Mouse (Mus musculus) stomach, embryonic 14.5 days (tissue): ENCODE results near the gene Nfe2. TPM values are rescaled to one million over a fixed set of nuclear protein-coding genes. Genes with fewer than 3 reads are reported as not detected.
A peak's percentile ranks its signal among the peaks of the same experiment; 100 is the strongest.

ENCODE experiments used
- ATAC-seq: fragments of 200-750 bp; cut with Nextera tagmentation; 2 replicates; pipeline ENCODE4 v1.8.0; 2017; ENCODE audit warnings: low read depth, moderate TSS enrichment; ENCODE audit not compliant: insufficient number of reproducible peaks, insufficient read depth, low FRiP score
- H3K27ac ChIP-seq: fragments of 300-500 bp; sonication (generic); 2 replicates; pipeline ENCODE4 v1.5.1; 2014; ENCODE audit warnings: mild to moderate bottlenecking, low read length, moderate library complexity, mixed read lengths
- H3K27me3 ChIP-seq: fragments of 300-500 bp; sonication (generic); 2 replicates; pipeline ENCODE4 v1.6.1; 2014; ENCODE audit warnings: low read length, control low read depth, mixed read lengths; ENCODE audit not compliant: control insufficient read depth, insufficient read depth
- H3K36me3 ChIP-seq: fragments of 300-500 bp; sonication (generic); 2 replicates; pipeline ENCODE4 v1.6.1; 2014; ENCODE audit warnings: mild to moderate bottlenecking, control low read depth, low read length, moderate library complexity, mixed read lengths; ENCODE audit not compliant: control insufficient read depth, insufficient read depth
- H3K4me1 ChIP-seq: fragments of 300-500 bp; sonication (generic); 2 replicates; pipeline ENCODE4 v1.6.1; 2014; ENCODE audit warnings: low read length, control low read depth, mixed read lengths; ENCODE audit not compliant: control insufficient read depth, insufficient read depth
- H3K4me2 ChIP-seq: fragments of 300-500 bp; sonication (generic); replicated peaks from 2 replicates; pipeline ENCODE4 v1.6.1; 2014; ENCODE audit warnings: low read depth, low read length, control low read depth
- H3K4me3 ChIP-seq: fragments of 300-500 bp; sonication (generic); 2 replicates; pipeline ENCODE4 v1.5.1; 2014; ENCODE audit warnings: low read depth, low read length, control low read depth
- H3K9ac ChIP-seq: fragments of 300-500 bp; sonication (generic); replicated peaks from 2 replicates; pipeline ENCODE4 v1.6.1; 2014; ENCODE audit warnings: low read depth, mild to moderate bottlenecking, control low read depth, low read length, moderate library complexity, mixed read lengths
- H3K9me3 ChIP-seq: fragments of 300-500 bp; sonication (generic); 2 replicates; pipeline ENCODE4 v1.6.1; 2016; ENCODE audit warnings: low read depth, low read length, control low read depth; ENCODE audit not compliant: control insufficient read depth
- WGBS: fragments of 180-500 bp; shearing (Covaris S2); extraction: QIAGEN DNeasy Blood & Tissue Kit; methylation state at CpG from one replicate; pipeline ENCODE4 v1.1.7; 2014; 5-methylcytosine and 5-hydroxymethylcytosine counted together
- polyA plus RNA-seq: library from polyadenylated mRNA; unstranded; fragments of >200 nt; fragmentation: Nextera tagmentation; extraction: Ambion mirVana; gene quantifications from 2 replicates; pipeline ENCODE4 v1.2.1, GENCODE M21; 2014

The Nfe2 gene
- polyA plus RNA-seq, 1 experiment from 2014 or later: 2.0 TPM

GRCm38 (mm10) chr15:103268903-103269302 is 10.7 kb upstream of the Nfe2 start:
- Histone ChIP-seq H3K9ac (no peak overlapping the region), H3K27me3 (no peaks in the 10 kb centered on the region), H3K27ac (no peak overlapping the region), H3K4me2 (no peak overlapping the region), H3K9me3 (no peaks in the 10 kb centered on the region), H3K4me3 (no peak overlapping the region), H3K36me3 (no peaks in the 10 kb centered on the region), H3K4me1 (peaks cover 5% of the 10 kb centered on the region; the same call in 1 of the 2 replicates)
- no peak for ATAC-seq
- 81% methylated on average over 4 of the region's 4 CpGs for WGBS

- H3K36me3 ChIP-seq: no peaks in the 10 kb centered on the region
- no peak overlapping the region for H3K27ac ChIP-seq
- no peaks in the 10 kb centered on the region for H3K27me3 ChIP-seq
- no peaks in the 10 kb centered on the region for H3K4me1 ChIP-seq
- no peaks in the 10 kb centered on the region for H3K9me3 ChIP-seq
- no peak overlapping the region for H3K4me3 ChIP-seq
- WGBS: 84% methylated on average over 2 of the region's 2 CpGs
- no peak overlapping the region for H3K4me2 ChIP-seq
- no peak for ATAC-seq
- H3K9ac ChIP-seq: no peak overlapping the region
Measured at GRCm38 (mm10) chr15:103264794-103265193, 6.6 kb upstream of the Nfe2 start.

- Histone ChIP-seq H3K27me3 (no peaks in the 10 kb centered on the region), H3K4me2 (no peak overlapping the region), H3K4me3 (no peak overlapping the region), H3K9me3 (no peaks in the 10 kb centered on the region), H3K36me3 (no peaks in the 10 kb centered on the region), H3K4me1 (peaks cover 7% of the 10 kb centered on the region), H3K27ac (no peak overlapping the region), H3K9ac (no peak overlapping the region)
- 46% methylated on average over 1 of the region's 1 CpGs for whole genome bisulfite sequencing
- no peak for ATAC-seq
Measured at GRCm38 (mm10) chr15:103259989-103260388, 1.8 kb upstream of the Nfe2 start.

- peaks cover 11% of the 10 kb centered on the region for H3K4me1 ChIP-seq
- H3K9ac ChIP-seq: no peak overlapping the region
- 86% methylated on average over 5 of the region's 5 CpGs for WGBS
- H3K9me3 ChIP-seq: no peaks in the 10 kb centered on the region
- no peaks in the 10 kb centered on the region for H3K27me3 ChIP-seq
- H3K27ac ChIP-seq: no peak overlapping the region
- ATAC-seq: no peak
- no peak overlapping the region for H3K4me2 ChIP-seq
- H3K4me3 ChIP-seq: no peak overlapping the region
- H3K36me3 ChIP-seq: no peaks in the 10 kb centered on the region
Measured at GRCm38 (mm10) chr15:103259162-103259561, 959 bp upstream of the Nfe2 start.

GRCm38 (mm10) chr15:103256210-103256986 is 1.8 kb downstream of the Nfe2 start:
- no peak overlapping the region for H3K27ac ChIP-seq
- peaks cover 11% of the 10 kb centered on the region for H3K4me1 ChIP-seq
- no peak for ATAC-seq
- no peaks in the 10 kb centered on the region for H3K9me3 ChIP-seq
- H3K4me2 ChIP-seq: no peak overlapping the region
- H3K9ac ChIP-seq: no peak overlapping the region
- H3K27me3 ChIP-seq: no peaks in the 10 kb centered on the region
- no peaks in the 10 kb centered on the region for H3K36me3 ChIP-seq
- no peak overlapping the region for H3K4me3 ChIP-seq
- 86% methylated on average over 6 of the region's 6 CpGs for WGBS

- H3K36me3 ChIP-seq: no peaks in the 10 kb centered on the region
- no peaks in the 10 kb centered on the region for H3K9me3 ChIP-seq
- peak overlapping the region; percentile 36 for H3K4me3 ChIP-seq
- H3K4me2 ChIP-seq: peak overlapping the region; percentile 90
- peak; percentile 54; the same call in 1 of the 2 replicates for ATAC-seq
- 0 out of 2 replicates have a peak overlapping the region, but pooled peaks have one; percentile 33 for H3K9ac ChIP-seq
- H3K27me3 ChIP-seq: no peaks in the 10 kb centered on the region
- WGBS: under 1% methylated on average over 25 of the region's 25 CpGs
- H3K4me1 ChIP-seq: peaks cover 11% of the 10 kb centered on the region
- no peak overlapping the region for H3K27ac ChIP-seq
Measured at GRCm38 (mm10) chr15:103255169-103255568, 3.0 kb downstream of the Nfe2 start.

GRCm38 (mm10) chr15:103253352-103253751 is 4.9 kb downstream of the Nfe2 start:
- H3K27me3 ChIP-seq: no peaks in the 10 kb centered on the region
- H3K9me3 ChIP-seq: no peaks in the 10 kb centered on the region
- H3K36me3 ChIP-seq: peaks cover 9% of the 10 kb centered on the region
- H3K4me2 ChIP-seq: no peak overlapping the region
- H3K27ac ChIP-seq: no peak overlapping the region
- H3K4me1 ChIP-seq: peaks cover 9% of the 10 kb centered on the region
- no peak overlapping the region for H3K4me3 ChIP-seq
- H3K9ac ChIP-seq: no peak overlapping the region
- ATAC-seq: no peak
- WGBS: 95% methylated on average over 1 of the region's 1 CpGs

- H3K27ac ChIP-seq: no peak overlapping the region
- WGBS: 68% methylated on average over 3 of the region's 3 CpGs
- peaks cover 15% of the 10 kb centered on the region for H3K36me3 ChIP-seq
- no peaks in the 10 kb centered on the region for H3K9me3 ChIP-seq
- no peak overlapping the region for H3K4me3 ChIP-seq
- ATAC-seq: no peak
- peaks cover 7% of the 10 kb centered on the region; the same call in 1 of the 2 replicates for H3K4me1 ChIP-seq
- H3K9ac ChIP-seq: no peak overlapping the region
- H3K4me2 ChIP-seq: no peak overlapping the region
- no peaks in the 10 kb centered on the region for H3K27me3 ChIP-seq
Measured at GRCm38 (mm10) chr15:103252660-103253059, 5.5 kb downstream of the Nfe2 start.
